ENCODE assay signal across 8 mouse cellular contexts in genomic region chr17:47501946-47502706, GRCm38 (mm10). TPM values are rescaled to one million over a fixed set of nuclear protein-coding genes. Genes with fewer than 3 reads are reported as not detected.
DNase-seq lines count a peak whose midpoint lies in the region; ATAC-seq and TF ChIP-seq lines count a peak whose summit lies in the region.

Gene Taf8 (minus strand): TSS chr17:47502292.

- H3K27ac ChIP-seq in embryonic facial prominence, embryonic 13.5 days: peak within 1 kb of the TSS; percentile 84
- peak within 1 kb of the TSS; percentile 87 for H3K27ac ChIP-seq in kidney, adult 2 months (ENCODE audit: insufficient read depth, low read depth, low read length)
- peak within 1 kb of the TSS; percentile 75; the same call in 1 of the 2 replicates for H3K27ac ChIP-seq in limb, embryonic 12.5 days
- peak within 1 kb of the TSS; percentile 88 for H3K27ac ChIP-seq in midbrain, embryonic 15.5 days
- H3K27ac ChIP-seq in spleen, adult 2 months (ENCODE audit: insufficient read depth, low read length): peak within 1 kb of the TSS; percentile 95

- H3K27me3 ChIP-seq in embryonic facial prominence, embryonic 13.5 days: no peaks in the 10 kb centered on the region
- no peaks in the 10 kb centered on the region for H3K27me3 ChIP-seq in kidney, adult 2 months (replicated peaks; ENCODE audit: control insufficient read depth, insufficient read depth, low read length)
- no peaks in the 10 kb centered on the region for H3K27me3 ChIP-seq in limb, embryonic 12.5 days
- H3K27me3 ChIP-seq in midbrain, embryonic 15.5 days (replicated peaks): no peaks in the 10 kb centered on the region
- no peaks in the 10 kb centered on the region for H3K27me3 ChIP-seq in spleen, adult 2 months (ENCODE audit: control insufficient read depth, insufficient read depth, low read length)

- TF ChIP-seq CTCF in kidney, adult 2 months (conservative IDR thresholded peaks at IDR 0.05; ENCODE audit: insufficient read depth, insufficient read length, low read depth, low read length): no peak
- no peak for TF ChIP-seq CTCF in spleen, adult 2 months (IDR thresholded peaks at IDR 0.05; ENCODE audit: extremely low read depth, insufficient read depth, insufficient read length, insufficient replicate concordance)

- H3K9me3 ChIP-seq in embryonic facial prominence, embryonic 13.5 days: no peaks in the 10 kb centered on the region
- H3K9me3 ChIP-seq in limb, embryonic 12.5 days: no peaks in the 10 kb centered on the region
- no peaks in the 10 kb centered on the region for H3K9me3 ChIP-seq in midbrain, embryonic 15.5 days

- H3K4me2 ChIP-seq in embryonic facial prominence, embryonic 13.5 days: peak within 1 kb of the TSS; percentile 92
- peak within 1 kb of the TSS; percentile 84 for H3K4me2 ChIP-seq in limb, embryonic 12.5 days
- H3K4me2 ChIP-seq in midbrain, embryonic 15.5 days: peak within 1 kb of the TSS; percentile 89

- ATAC-seq in embryonic facial prominence, embryonic 13.5 days (ENCODE audit: insufficient number of reproducible peaks, insufficient read depth, low FRiP score, low TSS enrichment, low read depth): peak; percentile 94
- ATAC-seq in limb, embryonic 12.5 days (ENCODE audit: insufficient number of reproducible peaks, insufficient read depth, low FRiP score, low TSS enrichment, low read depth): peak; percentile 91
- peak; percentile 97 for ATAC-seq in midbrain, embryonic 15.5 days (replicated peaks)

- DNase-seq in 3134 (ENCODE audit: extremely low read depth, insufficient read length, low spot score): peak; percentile 98
- DNase-seq in adrenal gland, postnatal 36 days: peak; percentile 95
- DNase-seq in heart, adult 18-20 months: peak; percentile 95 to 96
- peak; percentile 97 for DNase-seq in kidney, adult 2 months
- peak; percentile 87 to 90 for DNase-seq in spleen, adult 2 months (ENCODE audit: low read depth in 1 of 2, low spot score in 2 of 2)

- no peak for TF ChIP-seq POLR2A in kidney, adult 2 months (IDR thresholded peaks at IDR 0.05; ENCODE audit: low read depth, low read length)
- peak; percentile 47 for TF ChIP-seq POLR2A in spleen, adult 2 months (IDR thresholded peaks at IDR 0.05; ENCODE audit: low read depth, low read length)

- H3K36me3 ChIP-seq in embryonic facial prominence, embryonic 13.5 days: peaks cover 32% of the 10 kb centered on the region
- 0 out of 2 replicates have a peak, but pooled peaks cover 4% of the 10 kb centered on the region for H3K36me3 ChIP-seq in kidney, adult 2 months (ENCODE audit: control insufficient read depth, insufficient read depth, low read length)
- H3K36me3 ChIP-seq in limb, embryonic 12.5 days: peaks cover 28% of the 10 kb centered on the region
- 0 out of 2 replicates have a peak, but pooled peaks cover 8% of the 10 kb centered on the region for H3K36me3 ChIP-seq in midbrain, embryonic 15.5 days (replicated peaks)
- peaks cover 17% of the 10 kb centered on the region for H3K36me3 ChIP-seq in spleen, adult 2 months (ENCODE audit: control insufficient read depth, insufficient read depth, low read length)

- 2% methylated on average over 40 of the region's 40 CpGs for WGBS in embryonic facial prominence, embryonic 13.5 days
- WGBS in kidney, adult 2 months: under 1% methylated on average over 40 of the region's 40 CpGs
- WGBS in limb, embryonic 12.5 days: 3% methylated on average over 40 of the region's 40 CpGs
- WGBS in midbrain, embryonic 15.5 days: under 1% methylated on average over 40 of the region's 40 CpGs
- WGBS in spleen, adult 2 months: under 1% methylated on average over 40 of the region's 40 CpGs

- peak within 1 kb of the TSS; percentile 67 for H3K4me3 ChIP-seq in embryonic facial prominence, embryonic 13.5 days
- peak within 1 kb of the TSS; percentile 78 for H3K4me3 ChIP-seq in kidney, adult 2 months (ENCODE audit: insufficient read depth, low read depth, low read length)
- H3K4me3 ChIP-seq in limb, embryonic 12.5 days (replicated peaks): peak within 1 kb of the TSS; percentile 65
- H3K4me3 ChIP-seq in midbrain, embryonic 15.5 days: peak within 1 kb of the TSS; percentile 92
- peak within 1 kb of the TSS; percentile 92 for H3K4me3 ChIP-seq in spleen, adult 2 months (ENCODE audit: extremely low read depth, insufficient read depth, insufficient read length)

- peaks cover 31% of the 10 kb centered on the region for H3K4me1 ChIP-seq in embryonic facial prominence, embryonic 13.5 days
- peaks cover 6% of the 10 kb centered on the region; the same call in 1 of the 2 replicates for H3K4me1 ChIP-seq in kidney, adult 2 months (ENCODE audit: control insufficient read depth, insufficient read depth, low read length)
- H3K4me1 ChIP-seq in limb, embryonic 12.5 days (replicated peaks): peaks cover 32% of the 10 kb centered on the region
- H3K4me1 ChIP-seq in midbrain, embryonic 15.5 days: peaks cover 23% of the 10 kb centered on the region
- peaks cover 15% of the 10 kb centered on the region for H3K4me1 ChIP-seq in spleen, adult 2 months (ENCODE audit: control insufficient read depth, insufficient read depth, insufficient read length)

- H3K9ac ChIP-seq in embryonic facial prominence, embryonic 13.5 days: peak within 1 kb of the TSS; percentile 83
- peak within 1 kb of the TSS; percentile 74 for H3K9ac ChIP-seq in limb, embryonic 12.5 days (replicated peaks)
- H3K9ac ChIP-seq in midbrain, embryonic 15.5 days: peak within 1 kb of the TSS; percentile 96

RNA-seq across cellular contexts. Expression of gene Taf8, which starts in this region (rescaled TPM):
- total RNA-seq in adrenal gland, postnatal 36 days (2021): 10 to 100 TPM; 18.5 to 21.2 TPM
- 34.1 and 38.1 TPM in 2 replicates for polyA plus RNA-seq in embryonic facial prominence, embryonic 13.5 days (2015; fragmentation: Nextera tagmentation; extraction: Ambion mirVana)
- 10 to 100 TPM; 10.2 to 10.4 TPM for total RNA-seq in heart, adult 18-20 months (2021)
- 22.9 and 23.7 TPM in 2 replicates for polyA plus RNA-seq in kidney, adult 2 months (2012; rRNA removed)
- 39.0 and 40.3 TPM in 2 replicates for polyA plus RNA-seq in limb, embryonic 12.5 days (2016; fragmentation: Nextera tagmentation; extraction: Ambion mirVana)
- 22.0 and 22.4 TPM in 2 replicates for polyA plus RNA-seq in midbrain, embryonic 15.5 days (2015; fragmentation: Nextera tagmentation; extraction: Ambion mirVana)
- 26.5 and 29.7 TPM in 2 replicates for polyA plus RNA-seq in spleen, adult 2 months (2012; rRNA removed)

Comparison
In these comparisons a context has a peak if more than half of its experiments do, and no peak if none do; other contexts are left out.
1. Peak in every context shown above with its lines: DNase-seq, ATAC-seq, H3K4me3 ChIP-seq and H3K27ac ChIP-seq.